Mouse (Mus musculus) induced T-regulatory cell, adult 2 months (primary cell): Measurements from ENCODE around the gene Eif5.
A peak's percentile ranks its signal among the peaks of the same experiment; 100 is the strongest.

Experiments
- DNase-seq: peaks from one replicate; pipeline ENCODE4 v3.0.0-alpha.2; 2012; ENCODE audit warnings: low read depth

Gene Eif5

GRCm38 (mm10) chr12:111524883-111525282 lies 12.9 kb upstream of the Eif5 start:
- DNase-seq: no peak

- DNase-seq: no peak
Measured at GRCm38 (mm10) chr12:111527643-111528281, 10.1 kb upstream of the Eif5 start.

- no peak for DNase-seq
Measured at GRCm38 (mm10) chr12:111529192-111529591, 8.6 kb upstream of the Eif5 start.

- DNase-seq: no peak
Measured at GRCm38 (mm10) chr12:111533096-111533794, 4.6 kb upstream of the Eif5 start.

- no peak for DNase-seq
Measured at GRCm38 (mm10) chr12:111535281-111535680, 2.5 kb upstream of the Eif5 start.

- peak; percentile 39 for DNase-seq
Measured at GRCm38 (mm10) chr12:111535762-111536161, 2.1 kb upstream of the Eif5 start.

- no peak for DNase-seq
Measured at GRCm38 (mm10) chr12:111536746-111537145, 1.1 kb upstream of the Eif5 start.

- no peak for DNase-seq
Measured at GRCm38 (mm10) chr12:111537341-111537740, 475 bp upstream of the Eif5 start.

GRCm38 (mm10) chr12:111538292-111539040 lies 650 bp downstream of the Eif5 start:
- peak; percentile 89 for DNase-seq

GRCm38 (mm10) chr12:111539041-111539345 lies 1.2 kb downstream of the Eif5 start:
- no peak for DNase-seq

GRCm38 (mm10) chr12:111547070-111547469 lies 9.3 kb downstream of the Eif5 start:
- peak; percentile 16 for DNase-seq

- peak; percentile 26 for DNase-seq
Measured at GRCm38 (mm10) chr12:111548555-111549289, 10.9 kb downstream of the Eif5 start.

GRCm38 (mm10) chr12:111550679-111551078 lies 12.9 kb downstream of the Eif5 start:
- peak; percentile 23 for DNase-seq

GRCm38 (mm10) chr12:111552342-111552741 lies 14.5 kb downstream of the Eif5 start:
- no peak for DNase-seq

- peak; percentile 21 for DNase-seq
Measured at GRCm38 (mm10) chr12:111555357-111555756, 17.5 kb downstream of the Eif5 start.

GRCm38 (mm10) chr12:111555893-111556292 lies 18.1 kb downstream of the Eif5 start:
- peak; percentile 46 for DNase-seq

- DNase-seq: no peak
Measured at GRCm38 (mm10) chr12:111557538-111557937, 19.7 kb downstream of the Eif5 start.

- DNase-seq: no peak
Measured at GRCm38 (mm10) chr12:111558655-111559054, 20.8 kb downstream of the Eif5 start.

GRCm38 (mm10) chr12:111559647-111560258 lies 21.9 kb downstream of the Eif5 start:
- DNase-seq: peak; percentile 92

GRCm38 (mm10) chr12:111560286-111560685 lies 22.5 kb downstream of the Eif5 start:
- no peak for DNase-seq

- DNase-seq: no peak
Measured at GRCm38 (mm10) chr12:111562276-111562814, 24.5 kb downstream of the Eif5 start.
